Mouse (Mus musculus): ENCODE measurements around the gene Bmper.

Gene Bmper

GRCm38 (mm10) chr9:23235368-23236002, 12.6 kb downstream of the Bmper start:
- DNase-seq (ENCODE audit: low read depth, low spot score) = no peak

GRCm38 (mm10) chr9:23236635-23237279, 13.9 kb downstream of the Bmper start:
- DNase-seq (ENCODE audit: low read depth, low spot score) = no peak

GRCm38 (mm10) chr9:23239011-23239410, 16.1 kb downstream of the Bmper start:
- DNase-seq (ENCODE audit: low read depth, low spot score) = no peak

GRCm38 (mm10) chr9:23242911-23243310, 20.0 kb downstream of the Bmper start:
- peak; percentile 89 for DNase-seq (ENCODE audit: low read depth, low spot score)

- no peak for DNase-seq (ENCODE audit: low read depth, low spot score)
These were observed 21.0 kb downstream of the Bmper start for GRCm38 (mm10) chr9:23243869-23244268.

- DNase-seq (ENCODE audit: low read depth, low spot score) = no peak
These were observed 23.5 kb downstream of the Bmper start for GRCm38 (mm10) chr9:23246389-23246788.

GRCm38 (mm10) chr9:23250026-23250425, 27.1 kb downstream of the Bmper start:
- peak; percentile 93 for DNase-seq (ENCODE audit: low read depth, low spot score)

GRCm38 (mm10) chr9:23251001-23251400, 28.1 kb downstream of the Bmper start:
- DNase-seq (ENCODE audit: low read depth, low spot score) = peak; percentile 72

- DNase-seq (ENCODE audit: low read depth, low spot score) = no peak
These were observed 30.7 kb downstream of the Bmper start for GRCm38 (mm10) chr9:23253624-23254023.

GRCm38 (mm10) chr9:23254237-23255214, 31.6 kb downstream of the Bmper start:
- DNase-seq (ENCODE audit: low read depth, low spot score) = no peak

- no peak for DNase-seq (ENCODE audit: low read depth, low spot score)
These were observed 33.0 kb downstream of the Bmper start for GRCm38 (mm10) chr9:23255841-23256240.

GRCm38 (mm10) chr9:23256576-23256975, 33.7 kb downstream of the Bmper start:
- DNase-seq (ENCODE audit: low read depth, low spot score) = peak; percentile 51

- DNase-seq (ENCODE audit: low read depth, low spot score) = no peak
These were observed 39.0 kb downstream of the Bmper start for GRCm38 (mm10) chr9:23261834-23262233.

GRCm38 (mm10) chr9:23262851-23263250, 40.0 kb downstream of the Bmper start:
- DNase-seq (ENCODE audit: low read depth, low spot score) = peak; percentile 50

GRCm38 (mm10) chr9:23264471-23264870, 41.6 kb downstream of the Bmper start:
- no peak for DNase-seq (ENCODE audit: low read depth, low spot score)

- DNase-seq (ENCODE audit: low read depth, low spot score) = no peak
These were observed 45.7 kb downstream of the Bmper start for GRCm38 (mm10) chr9:23268609-23269008.

GRCm38 (mm10) chr9:23269087-23269486, 46.2 kb downstream of the Bmper start:
- peak; percentile 6 for DNase-seq (ENCODE audit: low read depth, low spot score)

GRCm38 (mm10) chr9:23276244-23276643, 53.4 kb downstream of the Bmper start:
- no peak for DNase-seq (ENCODE audit: low read depth, low spot score)

- DNase-seq (ENCODE audit: low read depth, low spot score) = no peak
These were observed 62.1 kb downstream of the Bmper start for GRCm38 (mm10) chr9:23284940-23285460.

- no peak for DNase-seq (ENCODE audit: low read depth, low spot score)
These were observed 70.7 kb downstream of the Bmper start for GRCm38 (mm10) chr9:23293574-23293973.

GRCm38 (mm10) chr9:23295569-23295968, 72.7 kb downstream of the Bmper start:
- DNase-seq (ENCODE audit: low read depth, low spot score) = no peak

Measured in 3T3-L1 (cell line).